Comparison of ENCODE assay signal across 19 mouse cellular contexts in the genomic region with DNA sequence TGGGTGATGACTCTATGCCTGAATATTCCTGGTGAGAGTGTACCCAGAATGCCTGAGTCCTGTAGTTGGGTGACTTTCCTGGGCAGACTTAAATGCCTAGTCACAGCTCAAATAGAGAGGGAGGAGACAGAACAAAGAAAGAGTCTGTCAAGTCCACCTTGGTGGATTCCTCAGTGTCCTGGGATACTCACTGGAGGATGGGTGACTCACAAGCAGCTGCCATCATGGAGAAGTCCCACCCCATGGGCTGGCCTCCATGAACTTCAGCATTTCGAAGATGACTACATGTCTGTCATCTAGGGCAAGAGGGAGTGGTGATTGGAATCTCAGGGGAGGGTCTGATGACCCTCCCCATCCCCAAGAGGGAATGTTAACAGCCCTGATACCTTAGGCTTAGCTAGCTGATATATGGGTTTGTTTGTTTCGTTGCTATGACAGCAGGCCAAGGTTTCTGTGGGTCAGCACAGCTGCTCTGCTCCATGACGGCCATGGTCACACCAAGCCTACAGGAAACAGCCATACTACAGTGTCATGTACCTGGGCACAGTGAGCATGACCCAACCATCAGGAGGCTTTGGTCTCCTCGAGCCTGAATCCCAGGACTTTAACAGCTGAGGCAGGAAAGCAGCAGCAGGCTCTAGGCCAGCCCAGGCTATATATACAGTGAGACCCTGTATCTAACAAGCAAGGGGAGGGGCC. TPM values are rescaled to one million over a fixed set of nuclear protein-coding genes. Genes with fewer than 3 reads are reported as not detected.
DNase-seq lines count a peak whose midpoint lies in the region; ATAC-seq and TF ChIP-seq lines count a peak whose summit lies in the region.
"Had no signal": no experiment of that assay in that cellular context is flagged by ENCODE, and none has a peak within 500 bp of the region (broad histone marks: within the 10 kb centered on the region; RNA-seq: fewer than 3 reads in every experiment).

No protein-coding gene starts in this region.

- no peak overlapping the region; the same call in 1 of the 2 replicates for H3K9ac ChIP-seq in liver, embryonic 13.5 days
- no peak overlapping the region for H3K9ac ChIP-seq in liver, postnatal 0 days (replicated peaks)
- H3K9ac ChIP-seq: embryonic facial prominence, embryonic 13.5 days; forebrain, embryonic 13.5 days; heart, embryonic 12.5 days; hindbrain, embryonic 14.5 days had no signal

- no peak for DNase-seq in liver, embryonic 13.5 days
- DNase-seq in liver (no peak), MN1 (ENCODE audit: low spot score) (peak; percentile 35)
- no peak for DNase-seq in liver, postnatal 0 days
- peak; percentile 83 for DNase-seq in yolk sac, embryonic 10.5 days (ENCODE audit: low spot score)
- no peak for DNase-seq in embryo, embryonic 11 days
- DNase-seq in gastrocnemius, postnatal 4 days (ENCODE audit: low spot score in 2 of 2): no peak
- no peak for DNase-seq in kidney, postnatal 14 days
- DNase-seq: adrenal gland, postnatal 10 days; cerebellum, adult 11-12 months; cerebellum, adult 9-10 months; cerebellum, postnatal 25 days; gastrocnemius, postnatal 36 days; heart, adult 2 months had no signal

- no peaks in the 10 kb centered on the region for H3K27me3 ChIP-seq in liver, embryonic 13.5 days
- no peaks in the 10 kb centered on the region for H3K27me3 ChIP-seq in liver, postnatal 0 days (ENCODE audit: insufficient read depth, low read length)
- H3K27me3 ChIP-seq: heart, embryonic 12.5 days had no signal

- peak overlapping the region; percentile 24; the same call in 1 of the 2 replicates for H3K27ac ChIP-seq in liver, embryonic 13.5 days
- peak overlapping the region; percentile 40; the same call in 1 of the 2 replicates for H3K27ac ChIP-seq in liver, postnatal 0 days (ENCODE audit: low read depth)
- H3K27ac ChIP-seq: embryonic facial prominence, embryonic 13.5 days; forebrain, embryonic 13.5 days; heart, adult 2 months; hindbrain, embryonic 10.5 days; hindbrain, embryonic 14.5 days had no signal

- no peaks in the 10 kb centered on the region for H3K36me3 ChIP-seq in liver, embryonic 13.5 days
- H3K36me3 ChIP-seq in liver, postnatal 0 days (replicated peaks; ENCODE audit: insufficient read depth, low read length): no peaks in the 10 kb centered on the region
- H3K36me3 ChIP-seq: embryonic facial prominence, embryonic 13.5 days; heart, embryonic 12.5 days; hindbrain, embryonic 10.5 days had no signal

- no peak for TF ChIP-seq CTCF in liver, postnatal 0 days (IDR thresholded peaks at IDR 0.05; ENCODE audit: low read depth)

- no peak overlapping the region for H3K4me3 ChIP-seq in liver, embryonic 13.5 days (replicated peaks)
- no peak overlapping the region for H3K4me3 ChIP-seq in liver, postnatal 0 days (ENCODE audit: low read depth, low read length)
- H3K4me3 ChIP-seq: embryonic facial prominence, embryonic 13.5 days; forebrain, embryonic 13.5 days; heart, adult 2 months; heart, embryonic 12.5 days; hindbrain, embryonic 10.5 days had no signal

- peaks cover 44% of the 10 kb centered on the region for H3K4me1 ChIP-seq in liver, embryonic 13.5 days (replicated peaks)
- H3K4me1 ChIP-seq in liver, postnatal 0 days (ENCODE audit: insufficient read depth): peaks cover 19% of the 10 kb centered on the region

- no peak overlapping the region for H3K4me2 ChIP-seq in liver, embryonic 13.5 days
- H3K4me2 ChIP-seq in liver, postnatal 0 days (ENCODE audit: low read depth, low read length): no peak overlapping the region
- H3K4me2 ChIP-seq: embryonic facial prominence, embryonic 13.5 days; forebrain, embryonic 13.5 days; heart, embryonic 12.5 days; hindbrain, embryonic 14.5 days had no signal

- ATAC-seq in liver, embryonic 13.5 days (ENCODE audit: low read depth): no peak
- no peak for ATAC-seq in liver, postnatal 0 days
- ATAC-seq: forebrain, embryonic 13.5 days had no signal

- no peaks in the 10 kb centered on the region for H3K9me3 ChIP-seq in liver, embryonic 13.5 days (replicated peaks)
- no peaks in the 10 kb centered on the region for H3K9me3 ChIP-seq in liver, postnatal 0 days (ENCODE audit: low read length)
- H3K9me3 ChIP-seq: embryonic facial prominence, embryonic 13.5 days; forebrain, embryonic 13.5 days; heart, embryonic 12.5 days; hindbrain, embryonic 10.5 days had no signal

- WGBS in liver, embryonic 13.5 days (ENCODE audit: insufficient replicate concordance): 59% methylated on average over 4 of the region's 4 CpGs
- WGBS in liver, postnatal 0 days (ENCODE audit: insufficient replicate concordance): 57% methylated on average over 4 of the region's 4 CpGs

- TF ChIP-seq EP300 in liver, postnatal 0 days (IDR thresholded peaks at IDR 0.05; ENCODE audit: low read depth): no peak

RNA-seq across cellular contexts. Expression of a gene that starts 4.2 kb away (rescaled TPM):
- polyA plus RNA-seq in liver, embryonic 13.5 days (2015; fragmentation: Nextera tagmentation; extraction: Ambion mirVana): 109 and 131 TPM in 2 replicates
- 52.2 and 64.6 TPM in 2 replicates for polyA plus RNA-seq in liver, postnatal 0 days (2015; fragmentation: Nextera tagmentation; extraction: Ambion mirVana)
- total RNA-seq in gastrocnemius, postnatal 4 days (2021): 100 to 1,000 TPM; 109 to 115 TPM

Comparison
In these comparisons a context has a peak if more than half of its experiments do, and no peak if none do; other contexts are left out.
1. DNase-seq: peak in MN1 (single experiment) and yolk sac, embryonic 10.5 days (single experiment); none in liver, embryonic 13.5 days (single experiment), liver (single experiment), liver, postnatal 0 days (single experiment), embryo, embryonic 11 days (single experiment), gastrocnemius, postnatal 4 days (0 of 2) and kidney, postnatal 14 days (single experiment).